Mouse (Mus musculus) stomach, postnatal 0 days (tissue): Measurements from ENCODE around the gene Gp1ba. TPM values are rescaled to one million over a fixed set of nuclear protein-coding genes. Genes with fewer than 3 reads are reported as not detected.

ENCODE experiments used
- ATAC-seq: fragments of 200-750 bp; cut with Nextera tagmentation; 2 replicates; pipeline ENCODE4 v1.8.0; 2017; ENCODE audit not compliant: low FRiP score, low TSS enrichment
- DNase-seq: peaks from one replicate; pipeline ENCODE4 v3.0.0-alpha.2; 2016; ENCODE audit warnings: low spot score
- H3K27ac ChIP-seq: fragments of 300-500 bp; sonication (generic); replicated peaks from 2 replicates; pipeline ENCODE4 v1.5.1; 2014; ENCODE audit warnings: mild to moderate bottlenecking, control low read depth
- H3K27me3 ChIP-seq: fragments of 300-500 bp; sonication (generic); 2 replicates; pipeline ENCODE4 v1.6.1; 2014; ENCODE audit warnings: low read length; ENCODE audit not compliant: control insufficient read depth, insufficient read depth
- H3K36me3 ChIP-seq: fragments of 300-500 bp; sonication (generic); 2 replicates; pipeline ENCODE4 v1.6.1; 2014; ENCODE audit warnings: low read length, mixed read lengths; ENCODE audit not compliant: control insufficient read depth, insufficient read depth
- H3K4me1 ChIP-seq: fragments of 300-500 bp; sonication (generic); replicated peaks from 2 replicates; pipeline ENCODE4 v1.6.1; 2014; ENCODE audit warnings: antibody characterized with exemption; ENCODE audit not compliant: control insufficient read depth, insufficient read depth
- H3K4me2 ChIP-seq: fragments of 300-500 bp; sonication (generic); replicated peaks from 2 replicates; pipeline ENCODE4 v1.6.1; 2014; ENCODE audit warnings: low read depth, mild to moderate bottlenecking, control low read depth, moderate library complexity
- H3K4me3 ChIP-seq: fragments of 300-500 bp; sonication (generic); 2 replicates; pipeline ENCODE4 v1.5.1; 2014; ENCODE audit warnings: low read depth, low read length, control low read depth
- H3K9ac ChIP-seq: fragments of 300-500 bp; sonication (generic); 2 replicates; pipeline ENCODE4 v1.6.1; 2014; ENCODE audit warnings: mild to moderate bottlenecking, low read length, control low read depth, mixed read lengths
- H3K9me3 ChIP-seq: fragments of 300-500 bp; sonication (generic); 2 replicates; pipeline ENCODE4 v1.6.1; 2016; ENCODE audit warnings: low read length; ENCODE audit not compliant: control insufficient read depth
- CTCF ChIP-seq: IDR thresholded peaks from 2 replicates; pipeline ENCODE4 v1.5.1; 2016; ENCODE audit warnings: antibody characterized with exemption, low read depth, mild to moderate bottlenecking, moderate library complexity
- EP300 ChIP-seq: optimal IDR thresholded peaks from 2 replicates; pipeline ENCODE3; 2016; ENCODE audit warnings: antibody characterized with exemption
- WGBS: fragments of 180-500 bp; shearing (Covaris S2); extraction: QIAGEN DNeasy Blood & Tissue Kit; methylation state at CpG from one replicate; pipeline ENCODE4 v1.1.7; 2014; 5-methylcytosine and 5-hydroxymethylcytosine counted together
- polyA plus RNA-seq: library from polyadenylated mRNA; unstranded; fragments of >200 nt; fragmentation: Nextera tagmentation; extraction: Ambion mirVana; gene quantifications from 2 replicates; pipeline ENCODE4 v1.2.1, GENCODE M21; 2015

Gene Gp1ba
- polyA plus RNA-seq, 1 experiment from 2014 or later: 0.07 TPM

- TF ChIP-seq EP300 (no peak), CTCF (no peak)
- Histone ChIP-seq H3K27me3 (no peaks in the 10 kb centered on the region), H3K27ac (no peak overlapping the region), H3K4me3 (no peak overlapping the region), H3K4me2 (no peak overlapping the region), H3K36me3 (peaks cover 6% of the 10 kb centered on the region), H3K4me1 (no peaks in the 10 kb centered on the region), H3K9ac (no peak overlapping the region), H3K9me3 (no peaks in the 10 kb centered on the region)
- ATAC-seq (no peak), DNase-seq (no peak)
- 85% methylated on average over 6 of the region's 6 CpGs for WGBS
Observed at GRCm38 (mm10) chr11:70674014-70674413, 35.1 kb downstream of the Gp1ba start.

- Histone ChIP-seq H3K36me3 (peaks cover 9% of the 10 kb centered on the region), H3K4me3 (no peak overlapping the region), H3K27ac (no peak overlapping the region), H3K27me3 (no peaks in the 10 kb centered on the region), H3K4me1 (no peaks in the 10 kb centered on the region), H3K9ac (no peak overlapping the region), H3K4me2 (no peak overlapping the region), H3K9me3 (no peaks in the 10 kb centered on the region)
- WGBS: 64% methylated on average over 11 of the region's 11 CpGs
- ATAC-seq (0 out of 2 replicates have a peak, but pooled peaks have one; percentile 11), DNase-seq (no peak)
- TF ChIP-seq CTCF: no peak
Observed at GRCm38 (mm10) chr11:70674501-70674900, 35.6 kb downstream of the Gp1ba start.

- peaks cover 17% of the 10 kb centered on the region for H3K36me3 ChIP-seq
- H3K9me3 ChIP-seq: no peaks in the 10 kb centered on the region
- DNase-seq (no peak), ATAC-seq (no peak)
- no peak overlapping the region for H3K27ac ChIP-seq
- no peaks in the 10 kb centered on the region for H3K4me1 ChIP-seq
- no peak overlapping the region for H3K4me3 ChIP-seq
- TF ChIP-seq EP300 (no peak), CTCF (no peak)
- 69% methylated on average over 9 of the region's 9 CpGs for WGBS
- H3K27me3 ChIP-seq: no peaks in the 10 kb centered on the region
- no peak overlapping the region for H3K9ac ChIP-seq
- H3K4me2 ChIP-seq: no peak overlapping the region
Observed at GRCm38 (mm10) chr11:70678092-70678491, 39.2 kb downstream of the Gp1ba start.

- H3K9me3 ChIP-seq: no peaks in the 10 kb centered on the region
- ATAC-seq (no peak), DNase-seq (no peak)
- no peak overlapping the region for H3K9ac ChIP-seq
- WGBS: 83% methylated on average over 2 of the region's 2 CpGs
- H3K4me2 ChIP-seq: no peak overlapping the region
- H3K27ac ChIP-seq: no peak overlapping the region
- no peaks in the 10 kb centered on the region for H3K27me3 ChIP-seq
- TF ChIP-seq CTCF (no peak), EP300 (no peak)
- H3K4me1 ChIP-seq: no peaks in the 10 kb centered on the region
- peaks cover 20% of the 10 kb centered on the region for H3K36me3 ChIP-seq
- H3K4me3 ChIP-seq: no peak overlapping the region
Observed at GRCm38 (mm10) chr11:70678576-70678975, 39.7 kb downstream of the Gp1ba start.

GRCm38 (mm10) chr11:70679361-70679760, 40.4 kb downstream of the Gp1ba start:
- Histone ChIP-seq H3K4me3 (no peak overlapping the region), H3K36me3 (peaks cover 20% of the 10 kb centered on the region), H3K9me3 (no peaks in the 10 kb centered on the region), H3K9ac (no peak overlapping the region), H3K4me2 (no peak overlapping the region), H3K4me1 (no peaks in the 10 kb centered on the region), H3K27me3 (no peaks in the 10 kb centered on the region), H3K27ac (no peak overlapping the region)
- WGBS: 94% methylated on average over 8 of the region's 8 CpGs
- DNase-seq: no peak
- TF ChIP-seq EP300 (no peak), CTCF (no peak)
- no peak for ATAC-seq

GRCm38 (mm10) chr11:70679894-70680293, 41.0 kb downstream of the Gp1ba start:
- Histone ChIP-seq H3K9ac (no peak overlapping the region), H3K36me3 (peaks cover 24% of the 10 kb centered on the region), H3K27me3 (no peaks in the 10 kb centered on the region), H3K4me1 (no peaks in the 10 kb centered on the region), H3K4me3 (no peak overlapping the region), H3K9me3 (no peaks in the 10 kb centered on the region), H3K4me2 (no peak overlapping the region), H3K27ac (no peak overlapping the region)
- DNase-seq (no peak), ATAC-seq (no peak)
- no peak for TF ChIP-seq EP300
- no peak for TF ChIP-seq CTCF
- WGBS: 93% methylated on average over 8 of the region's 8 CpGs
